Mouse (Mus musculus): Measurements from ENCODE around the gene Cwc25.

- TF ChIP-seq CTCF (IDR thresholded peaks at IDR 0.05; ENCODE audit: control insufficient read depth, insufficient read depth, insufficient read length), result no peak
- no peak for TF ChIP-seq FOSL1 (IDR thresholded peaks at IDR 0.05; ENCODE audit: insufficient read depth, low read length, poor library complexity, severe bottlenecking)
- TF ChIP-seq MYOD1 (IDR thresholded peaks at IDR 0.05; ENCODE audit: control insufficient read depth, insufficient read length, low read depth), result no peak
- TF ChIP-seq USF1 (IDR thresholded peaks at IDR 0.05; ENCODE audit: low read depth), result no peak
- TF ChIP-seq MAX (IDR thresholded peaks at IDR 0.05), result no peak
- TF ChIP-seq CEBPB (IDR thresholded peaks at IDR 0.05; ENCODE audit: low read depth), result peak; percentile 96
Measured at GRCm38 (mm10) chr11:97702393-97702745, 64.0 kb downstream of the Cwc25 start.

Measured in C2C12 (cell line).